Mouse (Mus musculus) heart, embryonic 14.5 days (tissue): ENCODE measurements at regions not wholly inside any gene's neighbourhood (a gene's known extent, or its start where the extent isn't known, plus 50 kb on each side); places are given as distances from the start of the nearest gene placed in this dataset.
A peak's percentile ranks its signal among the peaks of the same experiment; 100 is the strongest.

ENCODE experiments used
- ATAC-seq: fragments of 200-750 bp; cut with Nextera tagmentation; 2 replicates; pipeline ENCODE4 v1.8.0; 2017; ENCODE audit warnings: low read depth, moderate TSS enrichment; ENCODE audit not compliant: insufficient number of reproducible peaks, insufficient read depth, low FRiP score
- H3K27ac ChIP-seq, 2 experiments: fragments of 200-500 bp in 1 of 2; fragments of 300-500 bp in 1 of 2; sonication (generic) in 1 of 2; replicated peaks in 1 of 2; 2 replicates each; pipeline ENCODE4 v1.5.1; 2012 to 2014; ENCODE audit warnings: low read depth in 2 of 2, low read length in 2 of 2, control low read depth in 1 of 2, mild to moderate bottlenecking in 1 of 2, mixed read lengths in 1 of 2; ENCODE audit not compliant: control insufficient read depth in 1 of 2, insufficient read depth in 1 of 2
- H3K27me3 ChIP-seq: fragments of 300-500 bp; sonication (generic); 2 replicates; pipeline ENCODE4 v1.6.1; 2014; ENCODE audit warnings: mild to moderate bottlenecking, low read length, control low read depth; ENCODE audit not compliant: control insufficient read depth, insufficient read depth
- H3K36me3 ChIP-seq: fragments of 300-500 bp; sonication (generic); 2 replicates; pipeline ENCODE4 v1.6.1; 2014; ENCODE audit warnings: mild to moderate bottlenecking, control low read depth, low read length, mixed read lengths; ENCODE audit not compliant: control insufficient read depth, insufficient read depth
- H3K4me1 ChIP-seq, 2 experiments: fragments of 200-500 bp in 1 of 2; fragments of 300-500 bp in 1 of 2; sonication (generic) in 1 of 2; 2 replicates each; pipeline ENCODE4 v1.6.1; 2012 to 2014; ENCODE audit warnings: low read length in 2 of 2, control low read depth in 1 of 2, mixed read lengths in 1 of 2; ENCODE audit not compliant: control insufficient read depth in 2 of 2, insufficient read depth in 2 of 2
- H3K4me2 ChIP-seq: fragments of 300-500 bp; sonication (generic); 2 replicates; pipeline ENCODE4 v1.6.1; 2014; ENCODE audit warnings: mild to moderate bottlenecking, low read length
- H3K4me3 ChIP-seq, 2 experiments: fragments of 200-500 bp in 1 of 2; fragments of 300-500 bp in 1 of 2; sonication (generic) in 1 of 2; 2 replicates each; pipeline ENCODE4 v1.5.1; 2012 to 2014; ENCODE audit warnings: low read length in 2 of 2, mild to moderate bottlenecking in 2 of 2, control low read depth in 1 of 2, low read depth in 1 of 2, moderate library complexity in 1 of 2; ENCODE audit not compliant: control insufficient read depth in 1 of 2, insufficient read depth in 1 of 2
- H3K9ac ChIP-seq: fragments of 300-500 bp; sonication (generic); 2 replicates; pipeline ENCODE4 v1.6.1; 2014; ENCODE audit warnings: mild to moderate bottlenecking, low read length
- H3K9me3 ChIP-seq: fragments of 300-500 bp; sonication (generic); 2 replicates; pipeline ENCODE4 v1.6.1; 2016; ENCODE audit warnings: low read length, control low read depth; ENCODE audit not compliant: control insufficient read depth
- WGBS: fragments of 180-500 bp; shearing (Covaris S2); extraction: QIAGEN DNeasy Blood & Tissue Kit; methylation state at CpG from one replicate; pipeline ENCODE4 v1.1.7; 2014; 5-methylcytosine and 5-hydroxymethylcytosine counted together

GRCm38 (mm10) chr8:26913562-26914529 lies 63.3 kb upstream of the Zfp703 start:
- no peaks in the 10 kb centered on the region for H3K4me1 ChIP-seq
- H3K9me3 ChIP-seq, result no peaks in the 10 kb centered on the region
- H3K4me3 ChIP-seq, result no peak overlapping the region
- no peak for ATAC-seq
- H3K9ac ChIP-seq, result no peak overlapping the region
- no peaks in the 10 kb centered on the region for H3K36me3 ChIP-seq
- no peak overlapping the region for H3K27ac ChIP-seq
- no peak overlapping the region for H3K4me2 ChIP-seq
- 79% methylated on average over 18 of the region's 18 CpGs for WGBS
- H3K27me3 ChIP-seq, result no peaks in the 10 kb centered on the region

GRCm38 (mm10) chr8:26915731-26916130 lies 61.4 kb upstream of the Zfp703 start:
- no peak overlapping the region for H3K4me3 ChIP-seq

GRCm38 (mm10) chr8:26921531-26922177 lies 55.5 kb upstream of the Zfp703 start:
- no peak overlapping the region for H3K27ac ChIP-seq
- no peak overlapping the region for H3K4me3 ChIP-seq
- H3K27me3 ChIP-seq, result no peaks in the 10 kb centered on the region
- WGBS, result 77% methylated on average over 5 of the region's 5 CpGs
- no peaks in the 10 kb centered on the region for H3K36me3 ChIP-seq
- no peak overlapping the region for H3K9ac ChIP-seq
- H3K4me2 ChIP-seq, result no peak overlapping the region
- no peaks in the 10 kb centered on the region for H3K9me3 ChIP-seq
- peaks cover 9 to 10% of the 10 kb centered on the region in 2 experiments; a peak in 3 of 4 replicates for H3K4me1 ChIP-seq
- ATAC-seq, result no peak

More at GRCm38 (mm10) chr8:26915731-26916130, 61.4 kb upstream of the Zfp703 start:
- Histone ChIP-seq H3K9ac (no peak overlapping the region), H3K4me1 (no peaks in the 10 kb centered on the region), H3K9me3 (no peaks in the 10 kb centered on the region), H3K4me2 (no peak overlapping the region), H3K36me3 (no peaks in the 10 kb centered on the region), H3K27ac (no peak overlapping the region), H3K27me3 (no peaks in the 10 kb centered on the region)
- WGBS, result 91% methylated on average over 8 of the region's 8 CpGs
- ATAC-seq, result no peak

GRCm38 (mm10) chr8:26922178-26922540 lies 55.0 kb upstream of the Zfp703 start:
- Histone ChIP-seq H3K27ac (no peak overlapping the region), H3K36me3 (no peaks in the 10 kb centered on the region), H3K9me3 (no peaks in the 10 kb centered on the region), H3K4me2 (no peak overlapping the region), H3K27me3 (no peaks in the 10 kb centered on the region), H3K4me1 (peaks cover 9 to 10% of the 10 kb centered on the region in 2 experiments; a peak in 3 of 4 replicates), H3K4me3 (no peak overlapping the region), H3K9ac (no peak overlapping the region)
- no peak for ATAC-seq
- 87% methylated on average over 5 of the region's 5 CpGs for WGBS

- ATAC-seq, result peak; percentile 47; the same call in 1 of the 2 replicates
- WGBS, result 18% methylated on average over 8 of the region's 8 CpGs
These were observed 54.0 kb upstream of the Zfp703 start for GRCm38 (mm10) chr8:26923166-26923565.

More at GRCm38 (mm10) chr8:26923166-26923565, 54.0 kb upstream of the Zfp703 start:
- Histone ChIP-seq H3K4me3 (no peak overlapping the region), H3K27ac (peak overlapping the region; percentile 10 to 53; a peak in 2 of 4 replicates), H3K4me1 (peaks cover 9 to 10% of the 10 kb centered on the region in 2 experiments; a peak in 3 of 4 replicates), H3K27me3 (no peaks in the 10 kb centered on the region), H3K4me2 (no peak overlapping the region), H3K9me3 (no peaks in the 10 kb centered on the region), H3K36me3 (no peaks in the 10 kb centered on the region), H3K9ac (no peak overlapping the region)
